Mouse (Mus musculus): ENCODE data around the gene Cbr3. TPM values are rescaled to one million over a fixed set of nuclear protein-coding genes. Genes with fewer than 3 reads are reported as not detected.
"Not testable (repeated sequence)": the region's sequence is repeated elsewhere in the genome, so short reads cannot be mapped to it uniquely, and the experiment has no call there.

Gene Cbr3
- 0.59 TPM in 1 of 2 replicates, not detected in the other for polyA plus RNA-seq (2014; fragmentation: Nextera tagmentation; extraction: Ambion mirVana)

DNA sequence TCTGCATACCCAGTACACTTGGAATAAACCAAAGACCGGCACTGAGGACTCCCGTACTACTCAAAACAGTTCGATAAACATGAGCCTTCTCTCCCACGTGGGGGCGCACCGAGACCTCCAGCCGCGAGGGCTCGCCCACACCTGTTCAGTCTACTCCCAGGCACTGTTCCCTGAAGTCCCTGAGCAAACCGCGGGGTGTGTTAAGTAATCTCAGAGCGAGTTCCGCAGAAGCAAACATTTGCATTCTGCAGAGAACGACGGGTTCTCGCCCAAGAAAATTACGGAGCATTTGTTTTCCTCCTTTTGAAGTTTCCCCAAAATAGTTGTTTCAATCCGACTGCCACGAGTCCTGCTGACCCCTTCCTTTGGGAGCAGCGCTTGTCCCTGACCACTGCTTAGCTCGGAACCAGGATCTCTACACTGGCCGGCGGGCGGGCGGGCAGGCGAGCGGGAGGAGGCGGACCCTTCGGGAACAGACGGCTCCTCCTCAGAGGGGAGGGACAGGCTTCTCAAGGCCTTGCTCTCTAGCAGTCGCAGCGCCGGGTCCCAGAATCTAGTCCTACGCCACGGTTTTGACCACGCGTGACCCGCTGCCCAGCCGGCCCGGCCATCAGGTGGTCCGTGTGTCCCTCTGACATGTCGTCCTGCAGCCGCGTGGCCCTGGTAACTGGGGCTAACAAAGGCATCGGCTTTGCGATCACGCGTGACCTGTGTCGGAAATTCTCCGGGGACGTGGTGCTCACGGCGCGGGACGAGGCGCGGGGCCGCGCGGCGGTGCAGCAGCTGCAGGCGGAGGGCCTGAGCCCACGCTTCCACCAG is at the start of gene Cbr3:
Gene Cbr3, plus strand, starts transcription at position 527 of the 819 bp plus-strand sequence.
- peak within 1 kb of the TSS; percentile 43; the same call in 1 of the 2 replicates for H3K9ac ChIP-seq (ENCODE audit: low read length)
- H3K36me3 ChIP-seq (ENCODE audit: control insufficient read depth, insufficient read depth, low read length): no peaks in the 10 kb centered on the region
- no peaks in the 10 kb centered on the region for H3K9me3 ChIP-seq (ENCODE audit: control insufficient read depth, low read length)
- H3K27me3 ChIP-seq (ENCODE audit: control insufficient read depth, insufficient read depth, low read length): peaks cover 37% of the 10 kb centered on the region
- under 1% methylated on average over 61 of the region's 63 CpGs for WGBS
- peak within 1 kb of the TSS; percentile 36 for H3K4me3 ChIP-seq (ENCODE audit: low read depth, low read length)
- DNase-seq (ENCODE audit: low spot score) (peak; percentile 75), ATAC-seq (replicated peaks; ENCODE audit: low FRiP score) (peak; percentile 67)
- peak within 1 kb of the TSS; percentile 66 for H3K4me2 ChIP-seq (ENCODE audit: low read depth, low read length, severe bottlenecking)
- peaks cover 10% of the 10 kb centered on the region; the same call in 1 of the 2 replicates for H3K4me1 ChIP-seq (replicated peaks; ENCODE audit: control insufficient read depth, insufficient read depth, low read length)
- H3K27ac ChIP-seq (ENCODE audit: low read depth, low read length): no peak within 1 kb of the TSS

- no peak for DNase-seq (ENCODE audit: low spot score)
- WGBS: 82% methylated on average over 4 of the region's 4 CpGs
- no peaks in the 10 kb centered on the region for H3K27me3 ChIP-seq (ENCODE audit: control insufficient read depth, insufficient read depth, low read length)
- H3K9ac ChIP-seq (ENCODE audit: low read length): no peak overlapping the region
- no peaks in the 10 kb centered on the region for H3K9me3 ChIP-seq (ENCODE audit: control insufficient read depth, low read length)
- no peaks in the 10 kb centered on the region for H3K4me1 ChIP-seq (replicated peaks; ENCODE audit: control insufficient read depth, insufficient read depth, low read length)
- H3K4me2 ChIP-seq (ENCODE audit: low read depth, low read length, severe bottlenecking): no peak overlapping the region
- no peaks in the 10 kb centered on the region for H3K36me3 ChIP-seq (ENCODE audit: control insufficient read depth, insufficient read depth, low read length)
- no peak for ATAC-seq (replicated peaks; ENCODE audit: low FRiP score)
- no peak overlapping the region for H3K4me3 ChIP-seq (ENCODE audit: low read depth, low read length)
- no peak overlapping the region for H3K27ac ChIP-seq (ENCODE audit: low read depth, low read length)
Measured at GRCm38 (mm10) chr16:93644006-93644405, 39.0 kb upstream of the Cbr3 start.

GRCm38 (mm10) chr16:93648441-93649183 is 34.4 kb upstream of the Cbr3 start:
- WGBS: 88% methylated on average over 5 of the region's 5 CpGs
- Histone ChIP-seq H3K4me1 (replicated peaks; ENCODE audit: control insufficient read depth, insufficient read depth, low read length) (no peaks in the 10 kb centered on the region), H3K9ac (ENCODE audit: low read length) (no peak overlapping the region), H3K27me3 (ENCODE audit: control insufficient read depth, insufficient read depth, low read length) (no peaks in the 10 kb centered on the region), H3K4me3 (ENCODE audit: low read depth, low read length) (no peak overlapping the region), H3K9me3 (ENCODE audit: control insufficient read depth, low read length) (no peaks in the 10 kb centered on the region), H3K36me3 (ENCODE audit: control insufficient read depth, insufficient read depth, low read length) (no peaks in the 10 kb centered on the region), H3K4me2 (ENCODE audit: low read depth, low read length, severe bottlenecking) (no peak overlapping the region), H3K27ac (ENCODE audit: low read depth, low read length) (no peak overlapping the region)
- ATAC-seq (replicated peaks; ENCODE audit: low FRiP score) (no peak), DNase-seq (ENCODE audit: low spot score) (no peak)

DNA sequence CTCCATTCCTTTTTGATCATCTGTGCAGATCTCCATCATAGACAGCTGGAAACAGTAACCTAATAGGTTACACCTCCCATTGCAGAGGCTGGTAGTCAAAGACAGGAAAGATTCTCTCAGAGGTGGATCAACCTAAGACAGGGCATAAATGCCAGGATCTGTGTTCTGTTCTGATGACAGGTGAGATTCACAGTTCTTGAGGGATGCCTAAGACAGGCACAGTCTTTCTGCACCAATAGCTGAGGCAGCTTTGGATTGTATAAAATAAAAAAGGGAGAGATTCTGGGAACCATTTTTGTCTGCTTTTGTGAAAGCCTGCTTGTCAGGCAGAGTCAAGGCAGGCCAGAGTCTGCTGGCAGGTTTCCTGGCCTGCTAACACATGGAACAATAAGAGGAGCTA is 15.0 kb upstream of the Cbr3 start:
- no peaks in the 10 kb centered on the region for H3K4me1 ChIP-seq (replicated peaks; ENCODE audit: control insufficient read depth, insufficient read depth, low read length)
- no peaks in the 10 kb centered on the region for H3K36me3 ChIP-seq (ENCODE audit: control insufficient read depth, insufficient read depth, low read length)
- peaks cover 3% of the 10 kb centered on the region; the same call in 1 of the 2 replicates for H3K9me3 ChIP-seq (ENCODE audit: control insufficient read depth, low read length)
- no peak overlapping the region for H3K27ac ChIP-seq (ENCODE audit: low read depth, low read length)
- no peak overlapping the region for H3K4me2 ChIP-seq (ENCODE audit: low read depth, low read length, severe bottlenecking)
- H3K4me3 ChIP-seq (ENCODE audit: low read depth, low read length): no peak overlapping the region
- ATAC-seq (replicated peaks; ENCODE audit: low FRiP score) (no peak), DNase-seq (ENCODE audit: low spot score) (no peak)
- no peak overlapping the region for H3K9ac ChIP-seq (ENCODE audit: low read length)
- H3K27me3 ChIP-seq (ENCODE audit: control insufficient read depth, insufficient read depth, low read length): no peaks in the 10 kb centered on the region

GRCm38 (mm10) chr16:93669521-93669920 is 13.5 kb upstream of the Cbr3 start:
- no peaks in the 10 kb centered on the region for H3K27me3 ChIP-seq (ENCODE audit: control insufficient read depth, insufficient read depth, low read length)
- ATAC-seq (replicated peaks; ENCODE audit: low FRiP score): no peak
- no peaks in the 10 kb centered on the region for H3K4me1 ChIP-seq (replicated peaks; ENCODE audit: control insufficient read depth, insufficient read depth, low read length)
- peaks cover 3% of the 10 kb centered on the region; the same call in 1 of the 2 replicates for H3K9me3 ChIP-seq (ENCODE audit: control insufficient read depth, low read length)
- no peak overlapping the region for H3K4me3 ChIP-seq (ENCODE audit: low read depth, low read length)
- no peaks in the 10 kb centered on the region for H3K36me3 ChIP-seq (ENCODE audit: control insufficient read depth, insufficient read depth, low read length)
- no peak overlapping the region for H3K27ac ChIP-seq (ENCODE audit: low read depth, low read length)
- no peak overlapping the region for H3K9ac ChIP-seq (ENCODE audit: low read length)
- no peak for DNase-seq (ENCODE audit: low spot score)
- no peak overlapping the region for H3K4me2 ChIP-seq (ENCODE audit: low read depth, low read length, severe bottlenecking)

GRCm38 (mm10) chr16:93670466-93670865 is 12.5 kb upstream of the Cbr3 start:
- H3K4me3 ChIP-seq (ENCODE audit: low read depth, low read length); H3K9me3 ChIP-seq (ENCODE audit: control insufficient read depth, low read length); ATAC-seq (replicated peaks; ENCODE audit: low FRiP score); H3K27me3 ChIP-seq (ENCODE audit: control insufficient read depth, insufficient read depth, low read length); H3K36me3 ChIP-seq (ENCODE audit: control insufficient read depth, insufficient read depth, low read length); H3K4me1 ChIP-seq (replicated peaks; ENCODE audit: control insufficient read depth, insufficient read depth, low read length); DNase-seq (ENCODE audit: low spot score); H3K4me2 ChIP-seq (ENCODE audit: low read depth, low read length, severe bottlenecking); H3K27ac ChIP-seq (ENCODE audit: low read depth, low read length); H3K9ac ChIP-seq (ENCODE audit: low read length): not testable (repeated sequence)
- WGBS: 34% methylated on average over 4 of the region's 4 CpGs

GRCm38 (mm10) chr16:93671064-93671463 is 12.0 kb upstream of the Cbr3 start:
- WGBS: 90% methylated on average over 5 of the region's 5 CpGs

GRCm38 (mm10) chr16:93676376-93676775 is 6.6 kb upstream of the Cbr3 start:
- Histone ChIP-seq H3K36me3 (ENCODE audit: control insufficient read depth, insufficient read depth, low read length) (no peaks in the 10 kb centered on the region), H3K27ac (ENCODE audit: low read depth, low read length) (no peak overlapping the region), H3K27me3 (ENCODE audit: control insufficient read depth, insufficient read depth, low read length) (no peaks in the 10 kb centered on the region), H3K9ac (ENCODE audit: low read length) (no peak overlapping the region), H3K4me3 (ENCODE audit: low read depth, low read length) (no peak overlapping the region), H3K9me3 (ENCODE audit: control insufficient read depth, low read length) (no peaks in the 10 kb centered on the region), H3K4me2 (ENCODE audit: low read depth, low read length, severe bottlenecking) (no peak overlapping the region), H3K4me1 (replicated peaks; ENCODE audit: control insufficient read depth, insufficient read depth, low read length) (no peaks in the 10 kb centered on the region)
- WGBS: 85% methylated on average over 5 of the region's 5 CpGs
- ATAC-seq (replicated peaks; ENCODE audit: low FRiP score) (no peak), DNase-seq (ENCODE audit: low spot score) (no peak)

More at GRCm38 (mm10) chr16:93671064-93671463, 12.0 kb upstream of the Cbr3 start:
- DNase-seq (ENCODE audit: low spot score) (no peak), ATAC-seq (replicated peaks; ENCODE audit: low FRiP score) (no peak)
- Histone ChIP-seq H3K9me3 (ENCODE audit: control insufficient read depth, low read length) (peaks cover 3% of the 10 kb centered on the region; the same call in 1 of the 2 replicates), H3K27me3 (ENCODE audit: control insufficient read depth, insufficient read depth, low read length) (no peaks in the 10 kb centered on the region), H3K9ac (ENCODE audit: low read length) (no peak overlapping the region), H3K4me3 (ENCODE audit: low read depth, low read length) (no peak overlapping the region), H3K4me2 (ENCODE audit: low read depth, low read length, severe bottlenecking) (no peak overlapping the region), H3K36me3 (ENCODE audit: control insufficient read depth, insufficient read depth, low read length) (no peaks in the 10 kb centered on the region), H3K27ac (ENCODE audit: low read depth, low read length) (no peak overlapping the region), H3K4me1 (replicated peaks; ENCODE audit: control insufficient read depth, insufficient read depth, low read length) (no peaks in the 10 kb centered on the region)

Measured in forebrain, embryonic 11.5 days (tissue).